Mouse (Mus musculus) CH12F3 (cell line): ENCODE results near the gene Ift80.

Experiments used
- in situ Hi-C: fragments of 300-500 bp; cut with MboI; formaldehyde crosslinking; loops from 2 replicates; pipeline ENCODE4 v1.14.3; 2020; ENCODE audit warnings: low sequenced_read_pairs

Ift80 gene

DNA sequence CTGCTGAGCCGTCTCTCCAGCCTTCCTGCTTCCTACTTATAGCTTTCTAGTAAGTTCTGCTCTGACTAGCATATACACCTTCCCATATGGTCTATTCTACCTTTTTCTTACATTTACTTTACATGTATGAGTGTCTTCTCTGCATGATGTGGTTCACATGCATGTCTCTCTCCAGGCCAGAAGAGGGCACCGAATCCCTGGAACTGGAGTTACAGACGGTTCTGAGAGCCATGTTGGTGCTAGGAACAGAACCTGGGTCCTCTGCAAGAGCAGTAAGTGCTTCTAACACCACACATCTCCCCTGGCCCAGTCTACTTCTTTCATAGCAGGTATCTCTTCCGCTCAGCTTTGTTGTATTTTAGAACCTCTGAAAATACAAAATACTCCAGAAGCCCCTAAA lies 1.6 kb downstream of the Ift80 start:
- in situ Hi-C loops = no loop called here

DNA sequence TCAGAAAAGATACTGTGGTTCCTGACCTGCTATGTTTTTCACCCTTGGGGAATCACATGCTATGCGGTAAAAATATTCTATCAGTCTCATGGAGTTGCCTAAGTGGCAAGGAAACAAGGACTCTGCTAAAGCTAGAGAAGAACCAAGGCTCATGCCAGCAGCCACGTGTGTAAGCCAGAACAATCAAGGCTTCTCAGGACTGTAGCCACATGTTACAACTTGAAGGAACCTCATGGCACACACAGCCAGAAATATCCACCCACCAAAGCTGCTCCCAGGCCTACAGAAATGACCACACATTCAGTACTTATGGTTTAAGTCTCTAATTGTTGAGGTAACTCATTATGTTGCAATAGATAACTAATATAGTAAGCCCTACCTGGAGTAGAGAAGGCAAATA lies 17.8 kb downstream of the Ift80 start:
- in situ Hi-C loops = no loop called here

DNA sequence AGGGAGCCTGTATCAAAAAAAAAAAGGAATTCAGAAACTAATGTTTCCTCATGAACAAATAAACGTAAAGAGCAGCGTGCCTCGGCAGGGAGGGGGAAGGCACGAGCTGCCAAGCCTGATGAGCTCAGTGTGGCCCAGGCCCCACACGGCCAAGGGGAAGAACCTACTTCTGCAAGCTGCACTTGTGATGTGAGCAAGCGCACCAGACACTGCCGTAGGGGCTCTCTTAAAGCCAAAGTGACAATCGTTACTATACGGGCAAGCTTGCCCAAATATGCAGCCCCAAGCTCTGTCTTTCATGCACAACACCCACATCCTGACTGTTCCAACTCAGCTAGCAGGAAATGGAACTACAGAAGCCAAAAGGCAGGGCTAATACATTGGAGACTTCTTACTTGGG lies 23.5 kb downstream of the Ift80 start:
- in situ Hi-C loops = no loop called here

DNA sequence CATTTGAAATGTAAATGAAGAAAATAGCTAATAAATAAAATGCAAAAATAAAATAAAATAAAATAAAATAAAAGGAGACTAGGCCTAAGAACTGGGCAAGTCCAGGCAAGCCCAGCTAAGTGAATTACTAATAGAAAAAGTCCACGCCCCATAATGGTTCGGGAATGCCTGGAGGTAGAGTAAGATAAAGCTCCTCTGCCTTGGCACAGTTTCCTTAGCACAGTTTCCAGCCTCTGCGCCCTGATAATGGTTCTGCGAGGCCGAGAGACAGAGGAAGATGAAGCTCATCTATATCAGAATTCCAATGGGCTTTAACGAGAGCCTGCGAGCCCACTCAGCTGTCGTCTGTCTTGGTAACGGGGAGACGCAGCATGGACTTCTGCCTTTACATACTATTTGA lies 25.2 kb downstream of the Ift80 start:
- in situ Hi-C loops = no loop called here

DNA sequence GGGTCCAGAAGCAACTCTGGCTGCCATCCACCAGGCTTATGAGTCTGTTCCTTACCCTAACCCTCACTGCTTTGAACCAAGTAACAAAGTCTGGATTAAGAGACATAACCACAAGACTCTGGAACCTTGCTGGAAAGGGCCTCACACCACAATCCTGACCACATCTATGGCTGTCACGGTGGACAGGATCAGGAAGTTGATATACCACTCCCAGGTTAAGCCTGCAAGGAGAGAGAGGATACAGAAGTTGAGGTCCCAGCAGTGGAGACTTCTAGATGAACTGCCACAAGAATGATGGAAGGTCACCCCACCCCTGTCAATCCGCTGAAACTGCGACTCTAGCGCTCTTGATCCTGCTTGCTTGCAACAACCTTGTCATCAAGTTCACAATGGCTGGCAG lies 26.7 kb downstream of the Ift80 start:
- in situ Hi-C loops = no loop called here

DNA sequence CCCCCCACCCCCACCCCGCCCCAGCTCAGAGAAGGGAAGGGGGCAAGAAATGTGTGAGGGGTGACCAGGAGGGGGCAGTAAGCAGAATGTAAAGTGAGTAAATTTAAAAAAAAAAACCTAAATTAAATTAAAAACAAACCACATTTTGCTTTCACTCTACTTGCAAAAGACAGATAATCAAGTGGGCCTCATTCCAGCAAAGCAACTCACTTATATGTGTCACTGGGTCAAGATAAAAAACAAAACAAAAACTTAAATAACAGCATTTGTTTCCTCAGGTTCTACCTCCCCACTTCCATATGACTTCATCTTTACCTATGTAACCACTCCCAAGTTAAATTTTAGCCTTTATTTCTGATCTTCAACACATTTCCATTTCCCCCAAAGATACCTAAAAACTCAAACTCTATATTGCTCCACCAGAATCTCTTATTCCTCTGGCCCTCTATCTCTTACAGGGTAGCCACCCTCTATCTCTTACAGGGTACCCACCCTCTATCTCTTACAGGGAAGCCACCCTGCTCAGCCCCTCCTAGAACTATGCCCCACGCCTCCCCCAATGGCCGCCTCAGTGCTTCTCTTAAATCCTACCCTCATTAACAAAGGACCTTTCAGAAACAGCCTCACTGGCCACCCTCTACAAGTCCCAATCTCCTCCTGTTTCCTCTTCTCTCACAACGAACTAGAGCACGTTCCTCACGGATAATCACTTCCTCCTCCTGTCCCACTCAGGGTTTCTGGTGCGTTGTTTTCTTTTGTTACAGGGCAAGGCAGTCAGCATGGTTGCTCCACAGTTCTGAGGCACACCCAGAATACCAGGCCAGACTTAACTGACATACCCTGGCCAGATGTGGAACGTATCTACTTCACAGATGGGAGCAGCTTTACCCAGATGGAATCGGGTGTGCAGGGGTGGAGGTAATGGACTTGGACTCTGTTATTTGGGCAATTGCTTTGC lies 28.6 kb downstream of the Ift80 start:
- in situ Hi-C loops = no loop called here

DNA sequence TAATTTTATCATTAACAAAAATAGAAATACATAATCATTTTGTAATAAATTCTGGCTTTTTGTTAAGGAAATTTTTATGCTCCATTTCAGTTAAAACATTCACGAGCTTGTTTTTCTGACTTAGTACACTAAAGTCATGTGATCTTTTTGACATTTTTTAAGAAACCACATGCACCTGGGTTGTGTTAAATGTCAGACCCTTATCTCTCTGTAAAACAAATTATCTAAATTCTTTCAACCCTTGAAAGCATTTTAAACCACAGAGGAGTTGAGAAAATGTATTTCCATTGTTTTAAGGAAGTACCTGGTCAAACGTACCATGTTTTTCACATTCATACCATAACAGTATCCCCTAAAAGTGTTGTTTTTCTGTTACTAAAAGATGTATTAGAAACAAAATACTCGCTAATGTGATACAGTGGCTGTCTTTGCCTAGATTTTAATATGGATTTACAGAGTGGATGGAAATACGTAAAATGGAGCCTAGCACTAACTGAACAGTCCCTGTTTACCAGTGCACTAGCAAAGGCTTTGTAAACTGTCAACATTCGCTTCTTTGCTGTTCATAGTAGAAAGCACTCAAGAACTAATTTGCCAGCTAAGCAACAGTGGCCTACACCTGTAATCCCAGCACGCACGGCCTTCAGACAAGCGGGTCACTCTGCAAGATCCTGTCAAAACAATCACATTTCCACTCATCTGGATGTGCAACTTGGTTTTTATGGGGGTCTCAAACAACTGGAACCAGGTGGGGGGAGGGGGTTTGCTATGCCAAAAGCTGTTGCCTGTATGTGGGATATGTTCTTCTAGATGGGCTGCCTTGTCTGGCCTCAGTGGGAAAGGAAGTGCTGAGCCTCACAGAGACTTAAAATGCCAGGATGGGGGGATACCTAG lies 29.5 kb downstream of the Ift80 start:
- in situ Hi-C loops = loop anchor here (25.0 kb wide), 1 partner anchor 263 kb away; no protein-coding TSS in a partner anchor

DNA sequence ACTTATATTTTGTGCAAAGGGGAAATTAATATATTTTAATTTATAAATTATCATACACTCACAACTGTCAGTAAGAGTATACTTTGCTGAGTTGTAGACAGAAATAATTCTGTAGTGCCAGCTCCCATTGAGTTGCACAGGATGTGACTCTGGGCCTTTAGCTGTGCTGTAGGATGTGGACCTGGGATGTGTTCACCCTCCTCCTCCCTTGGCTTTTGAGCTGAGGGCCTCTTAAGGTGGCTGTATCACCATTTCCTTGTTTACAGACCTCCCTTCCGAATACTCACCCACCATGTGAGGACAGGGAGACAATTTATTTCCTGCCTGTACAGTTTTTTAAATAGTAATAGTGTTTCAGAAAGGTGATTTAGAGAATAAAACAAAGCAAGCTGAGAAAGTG lies 30.8 kb downstream of the Ift80 start:
- in situ Hi-C loops = loop anchor here (25.0 kb wide), 1 partner anchor 261 kb away; no protein-coding TSS in a partner anchor

DNA sequence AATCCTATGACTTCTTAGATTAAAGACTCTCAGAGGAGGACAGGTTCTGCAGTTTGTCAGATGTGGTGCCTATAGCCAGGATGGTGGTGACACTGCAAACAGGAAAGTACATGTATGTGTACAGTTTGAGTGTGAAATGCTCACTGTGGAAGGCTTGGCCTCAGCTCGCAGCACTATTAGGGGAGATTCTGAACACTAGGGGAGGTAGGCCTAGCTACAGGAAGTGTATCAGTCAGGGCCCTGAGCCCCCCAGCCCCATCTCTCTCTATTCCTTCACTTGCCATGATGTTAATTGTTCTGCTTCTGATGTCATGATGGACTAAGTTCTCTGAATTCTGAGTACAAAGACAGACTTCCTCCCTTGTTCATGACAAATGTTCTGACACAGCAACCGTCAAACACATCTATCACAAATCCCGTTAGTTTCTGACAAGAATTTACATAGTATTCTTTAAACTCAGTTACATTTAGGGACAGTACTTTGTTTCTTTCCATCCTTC lies 35.2 kb downstream of the Ift80 start:
- in situ Hi-C loops = loop anchor here (25.0 kb wide), 1 partner anchor 257 kb away; no protein-coding TSS in a partner anchor

DNA sequence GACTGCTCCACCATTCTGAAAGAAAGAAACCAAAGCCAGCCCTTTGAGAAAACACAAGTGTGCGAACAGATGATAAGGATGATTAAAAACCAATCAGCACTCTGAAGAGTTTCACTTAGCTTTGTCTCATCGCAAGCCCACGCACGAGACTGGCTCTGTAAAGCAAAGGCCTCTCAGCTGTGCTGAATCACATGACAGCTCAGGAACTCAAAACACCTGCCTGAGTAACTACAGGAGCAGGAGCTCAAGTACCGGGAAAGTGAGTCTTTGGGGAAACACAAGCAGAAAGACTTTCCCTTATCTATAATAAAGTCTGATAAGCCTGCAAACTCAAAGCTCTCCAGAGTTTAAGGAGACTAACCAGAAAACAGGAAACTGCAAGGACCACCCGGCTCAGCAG lies 37.0 kb downstream of the Ift80 start:
- in situ Hi-C loops = loop anchor here (25.0 kb wide), 1 partner anchor 255 kb away; no protein-coding TSS in a partner anchor

DNA sequence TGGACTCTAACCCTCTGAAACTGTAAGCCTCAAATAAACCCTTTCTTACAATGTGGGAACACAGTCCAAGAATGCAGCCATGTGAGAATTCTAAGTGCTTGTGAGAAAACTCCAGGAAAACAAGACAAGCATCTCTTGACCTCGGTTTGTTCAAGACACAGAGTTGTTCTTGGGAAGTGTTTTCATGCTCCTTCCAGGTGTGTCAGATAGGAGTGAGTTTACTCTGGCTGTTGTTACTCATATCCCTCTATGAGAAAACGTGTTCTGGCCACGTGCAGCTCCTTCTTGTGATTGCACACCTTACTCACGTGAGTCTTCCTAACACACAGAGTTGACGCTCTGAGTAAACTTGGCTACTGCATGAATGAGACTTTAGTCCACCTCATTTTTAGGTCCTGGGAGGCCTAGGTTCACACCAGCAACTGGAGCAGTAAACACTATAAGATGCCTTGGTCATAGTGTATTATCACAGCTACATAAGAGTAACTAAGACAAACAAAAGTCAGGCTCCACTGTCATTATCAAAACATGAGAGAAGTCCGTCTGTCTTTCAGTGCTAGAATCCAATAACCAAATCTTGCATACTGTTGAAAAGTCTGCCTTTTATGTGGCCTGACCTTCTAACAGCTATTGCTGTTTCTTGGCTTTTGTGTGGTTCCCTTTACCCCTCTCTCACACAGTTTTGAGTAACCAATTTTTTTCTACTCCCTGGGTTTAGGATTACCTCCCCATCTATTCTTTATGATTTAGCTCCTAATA lies 37.7 kb downstream of the Ift80 start:
- in situ Hi-C loops = loop anchor here (25.0 kb wide), 1 partner anchor 254 kb away; no protein-coding TSS in a partner anchor

DNA sequence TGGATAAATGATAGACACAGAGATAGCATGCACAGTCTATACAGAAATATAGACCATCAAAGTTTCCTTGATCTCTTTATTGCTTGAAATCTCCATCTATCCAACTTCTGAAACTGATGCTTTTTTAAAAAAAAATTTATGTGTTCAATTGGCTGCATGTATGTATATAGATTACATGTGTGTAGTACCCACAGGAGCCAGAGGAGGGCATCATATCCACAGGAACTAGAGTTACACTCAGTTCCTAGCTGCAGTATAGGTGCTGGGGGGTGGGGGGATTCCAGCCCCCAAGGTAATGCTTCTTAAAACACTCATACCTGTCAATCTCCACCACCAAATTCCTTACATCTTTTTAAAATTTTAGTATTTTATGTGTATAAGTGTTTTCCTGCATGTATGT lies 39.7 kb downstream of the Ift80 start:
- in situ Hi-C loops = loop anchor here (25.0 kb wide), 1 partner anchor 252 kb away; no protein-coding TSS in a partner anchor

DNA sequence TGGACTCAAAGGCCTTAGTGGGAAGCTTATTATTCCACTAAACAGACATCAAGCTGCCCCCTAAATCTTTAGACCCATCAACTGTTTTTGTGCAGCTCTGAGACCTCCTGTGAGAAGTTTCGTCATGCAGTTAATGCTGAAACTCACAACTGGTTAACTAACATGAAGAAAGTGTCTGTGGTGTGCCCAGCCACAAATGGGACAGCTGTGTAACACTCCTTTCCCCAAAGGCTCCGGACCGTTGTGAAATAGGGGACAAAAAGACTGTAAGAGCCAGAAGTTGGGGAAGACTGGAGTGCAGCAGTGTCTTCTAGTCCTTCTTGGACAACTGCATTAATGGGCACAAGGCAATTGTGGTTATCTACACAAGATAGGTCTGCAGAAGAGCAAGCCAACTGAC lies 47.0 kb downstream of the Ift80 start:
- in situ Hi-C loops = loop anchor here (25.0 kb wide), 1 partner anchor 245 kb away; no protein-coding TSS in a partner anchor

DNA sequence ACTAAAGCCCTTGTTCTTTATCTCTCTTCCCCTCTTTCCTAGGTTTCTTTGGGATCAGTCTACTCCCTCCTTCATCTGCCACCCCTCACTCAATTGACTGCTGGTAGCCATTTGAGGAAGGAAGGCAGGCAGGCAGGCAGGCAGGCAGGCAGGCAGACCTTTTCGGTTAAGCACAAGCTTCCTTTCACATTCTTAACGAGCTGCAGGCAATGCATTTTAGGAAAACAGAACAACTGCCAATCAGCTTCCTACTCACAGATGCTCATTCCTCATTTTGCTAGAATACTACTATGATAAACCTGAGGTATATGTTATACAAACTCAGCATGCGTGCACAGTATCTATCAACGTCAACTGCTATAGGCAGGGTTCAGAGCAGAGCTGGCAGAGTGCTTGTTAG lies 47.9 kb downstream of the Ift80 start:
- in situ Hi-C loops = loop anchor here (25.0 kb wide), 1 partner anchor 244 kb away; no protein-coding TSS in a partner anchor

DNA sequence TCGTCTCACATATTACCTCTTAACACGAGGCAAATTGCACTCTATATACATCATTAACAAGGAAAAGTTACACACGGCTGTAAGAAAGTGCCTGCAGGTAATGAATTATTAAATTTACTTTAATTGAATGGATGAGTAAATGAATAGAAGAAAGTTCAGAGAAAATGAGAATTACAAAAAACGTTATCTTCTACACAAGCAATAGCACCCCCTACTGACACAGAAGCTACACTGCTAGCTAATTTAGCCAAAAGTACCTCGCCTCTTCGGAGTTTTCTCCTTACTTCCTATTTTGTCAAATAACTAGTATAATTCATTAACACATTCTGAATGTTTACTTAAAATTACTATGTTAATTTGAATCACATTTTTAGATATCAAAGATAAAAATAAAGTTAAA lies 49.9 kb downstream of the Ift80 start:
- in situ Hi-C loops = loop anchor here (25.0 kb wide), 1 partner anchor 242 kb away; no protein-coding TSS in a partner anchor

DNA sequence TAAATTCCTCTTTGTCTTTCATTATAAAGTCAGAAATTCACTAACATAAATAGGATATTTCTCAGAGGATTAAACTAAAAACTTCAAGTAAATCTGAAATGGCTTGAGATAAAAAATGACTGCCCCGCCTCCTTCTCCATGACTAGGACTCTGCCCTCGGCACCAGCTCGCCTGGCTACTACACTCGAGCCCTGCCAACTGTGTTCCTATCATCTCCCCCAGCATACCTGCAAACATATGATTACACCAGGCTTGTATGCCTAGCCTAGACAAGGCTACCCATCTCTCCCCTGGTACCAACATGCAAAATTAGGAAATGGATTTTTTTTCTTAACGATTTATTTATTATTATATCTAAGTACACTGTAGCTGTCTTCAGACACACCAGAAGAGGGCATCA lies 51.7 kb downstream of the Ift80 start:
- in situ Hi-C loops = loop anchor here (25.0 kb wide), 1 partner anchor 240 kb away; no protein-coding TSS in a partner anchor

DNA sequence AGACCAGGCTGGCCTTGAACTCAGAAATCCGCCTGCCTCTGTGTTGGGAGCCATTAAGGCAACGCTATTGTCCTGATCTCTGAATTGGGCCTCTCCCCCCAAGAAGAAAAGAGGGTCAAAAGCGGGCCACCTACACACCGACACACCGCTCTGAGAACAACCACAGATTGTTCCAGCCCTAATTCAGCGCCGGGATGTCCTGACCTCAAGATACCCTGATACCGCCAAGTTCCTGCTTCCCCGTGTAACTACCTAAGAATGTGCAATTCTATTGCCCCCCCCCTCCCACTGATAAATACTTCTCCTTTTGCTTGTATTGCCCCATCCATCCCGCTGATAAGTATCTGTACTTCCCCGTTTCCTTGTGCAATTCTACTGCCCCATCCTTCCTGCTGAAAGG lies 52.4 kb downstream of the Ift80 start:
- in situ Hi-C loops = loop anchor here (25.0 kb wide), 1 partner anchor 240 kb away; no protein-coding TSS in a partner anchor

DNA sequence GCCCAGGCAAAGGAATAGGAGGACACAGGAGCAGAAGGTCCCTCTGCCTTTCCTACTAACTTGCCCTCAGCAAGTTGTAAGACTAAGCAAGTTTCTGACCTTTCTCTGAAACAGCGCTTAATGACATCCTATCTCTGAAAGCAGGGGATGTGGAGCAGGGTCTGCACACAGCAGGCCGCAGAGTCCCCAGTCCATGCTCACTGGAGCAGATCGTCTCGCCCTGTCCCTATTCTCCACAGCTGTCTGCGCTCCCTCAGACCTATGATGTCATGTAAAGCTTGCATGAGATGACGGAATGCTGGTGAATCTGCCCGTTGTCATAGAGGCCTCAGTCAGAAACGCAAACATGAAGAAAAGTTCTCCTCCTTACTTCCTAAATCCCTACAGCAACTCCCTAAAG lies 55.0 kb downstream of the Ift80 start:
- in situ Hi-C loops = no loop called here

DNA sequence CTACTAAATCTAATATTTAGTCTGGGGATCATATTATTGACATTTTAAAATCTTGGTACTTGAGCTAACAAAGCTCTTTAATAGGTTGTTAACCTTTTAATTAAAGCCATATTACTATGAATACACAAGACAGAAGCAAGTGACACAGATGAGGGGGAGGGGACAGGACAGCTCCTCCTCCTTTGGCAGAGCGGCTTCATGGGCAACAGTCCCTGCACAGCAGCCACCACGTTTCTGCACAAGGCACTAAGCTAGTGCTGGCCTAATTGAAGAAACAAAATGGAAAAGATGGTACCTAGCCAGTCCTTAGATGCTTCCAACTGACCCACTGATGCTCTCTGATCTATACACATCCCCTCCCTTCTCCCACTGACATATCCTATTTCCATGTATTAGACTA lies 55.5 kb downstream of the Ift80 start:
- in situ Hi-C loops = no loop called here

DNA sequence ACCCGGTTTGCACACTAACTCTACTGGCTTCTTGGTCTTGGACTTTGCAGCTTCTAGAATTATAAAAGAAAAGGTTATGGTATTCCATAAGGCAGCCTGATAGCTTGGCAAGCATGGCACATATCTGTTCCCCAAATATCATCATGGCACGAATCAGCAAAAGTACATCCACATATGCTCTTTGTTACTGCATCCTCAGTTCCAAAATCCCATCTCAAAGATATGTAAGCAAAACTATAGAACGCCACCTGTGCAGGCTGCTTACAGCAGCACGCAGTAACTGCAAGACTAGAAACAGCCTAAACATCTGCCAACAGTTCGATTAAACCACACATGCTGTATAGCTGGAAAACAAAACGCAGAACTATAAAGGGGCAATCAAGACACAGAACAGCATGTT lies 62.5 kb downstream of the Ift80 start:
- in situ Hi-C loops = no loop called here
